ENCODE assay signal across 14 mouse cellular contexts in the genomic region with DNA sequence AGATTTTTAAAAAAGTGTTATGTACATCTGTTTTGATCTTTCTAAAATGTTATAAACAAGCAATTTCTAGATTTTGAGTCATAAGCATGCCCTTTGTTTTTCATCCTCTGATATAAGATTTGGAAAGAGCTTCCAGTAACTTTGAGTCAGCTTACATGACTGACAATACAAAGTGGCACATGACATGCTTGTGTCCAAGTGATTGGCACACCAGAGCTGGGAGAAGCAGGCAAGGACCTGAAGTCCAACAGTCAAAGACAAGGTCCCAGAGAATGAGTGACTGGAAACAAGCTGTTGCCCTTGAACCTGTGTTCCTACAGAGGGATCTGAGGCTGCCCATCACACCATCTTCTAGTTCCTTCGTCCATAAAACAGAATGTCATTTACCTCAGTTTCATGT.
DNase-seq lines count a peak whose midpoint lies in the region; ATAC-seq and TF ChIP-seq lines count a peak whose summit lies in the region.
"Had no signal": no experiment of that assay in that cellular context is flagged by ENCODE, and none has a peak within 500 bp of the region (broad histone marks: within the 10 kb centered on the region; RNA-seq: fewer than 3 reads in every experiment).

No protein-coding gene starts in this region.

- H3K9ac ChIP-seq in heart, adult 2 months (ENCODE audit: low read depth, low read length), result no peak overlapping the region
- H3K9ac ChIP-seq in heart, embryonic 11.5 days (ENCODE audit: low read depth, low read length), result no peak overlapping the region
- no peak overlapping the region for H3K9ac ChIP-seq in lung, embryonic 16.5 days (ENCODE audit: low read length)
- H3K9ac ChIP-seq: forebrain, embryonic 12.5 days; limb, embryonic 13.5 days; neural tube, embryonic 13.5 days; stomach, embryonic 15.5 days had no signal

- intact Hi-C loops in heart, adult 2 months (cut with DNase I), result loop anchor here (2.0 to 10.0 kb wide), 3 partner anchors 227 to 601 kb away; no protein-coding TSS in a partner anchor
- intact Hi-C loops in left cerebral cortex, adult 2 months (cut with DNase I), result loop anchor here (1.0 to 5.0 kb wide), 5 partner anchors 227 to 605 kb away; no protein-coding TSS in a partner anchor

- H3K4me3 ChIP-seq in heart, adult 2 months, result no peak overlapping the region
- H3K4me3 ChIP-seq in heart, embryonic 11.5 days (ENCODE audit: low read depth, low read length), result no peak overlapping the region
- H3K4me3 ChIP-seq in lung, embryonic 16.5 days (ENCODE audit: low read length), result no peak overlapping the region
- no peak overlapping the region for H3K4me3 ChIP-seq in kidney, adult 2 months (ENCODE audit: insufficient read depth, low read depth, low read length)
- H3K4me3 ChIP-seq in left cerebral cortex, adult 2 months, result no peak overlapping the region
- H3K4me3 ChIP-seq: forebrain, embryonic 12.5 days; limb, embryonic 13.5 days; neural tube, embryonic 13.5 days; stomach, embryonic 15.5 days had no signal

- H3K4me1 ChIP-seq in heart, adult 2 months (ENCODE audit: control insufficient read depth, insufficient read depth, low read length), result no peaks in the 10 kb centered on the region; the same call in 1 of the 2 replicates
- H3K4me1 ChIP-seq in heart, embryonic 11.5 days (ENCODE audit: control insufficient read depth, insufficient read depth, low read length), result 0 out of 2 replicates have a peak, but pooled peaks cover 2% of the 10 kb centered on the region
- no peaks in the 10 kb centered on the region for H3K4me1 ChIP-seq in lung, embryonic 16.5 days (replicated peaks; ENCODE audit: control insufficient read depth, insufficient read depth, low read length)
- peaks cover 13% of the 10 kb centered on the region for H3K4me1 ChIP-seq in kidney, adult 2 months (ENCODE audit: control insufficient read depth, insufficient read depth, low read length)
- H3K4me1 ChIP-seq: forebrain, embryonic 12.5 days; neural tube, embryonic 13.5 days; stomach, embryonic 15.5 days had no signal

- H3K4me2 ChIP-seq in heart, embryonic 11.5 days, result no peak overlapping the region
- no peak overlapping the region for H3K4me2 ChIP-seq in lung, embryonic 16.5 days (ENCODE audit: low read depth, low read length)
- H3K4me2 ChIP-seq: forebrain, embryonic 12.5 days; limb, embryonic 13.5 days; neural tube, embryonic 13.5 days; stomach, embryonic 15.5 days had no signal

- ATAC-seq in heart, embryonic 11.5 days (replicated peaks; ENCODE audit: insufficient number of reproducible peaks, low FRiP score, low TSS enrichment), result no peak
- ATAC-seq in lung, embryonic 16.5 days (ENCODE audit: low read depth), result 0 out of 2 replicates have a peak, but pooled peaks have one; percentile 7
- ATAC-seq: activated CD4-positive, CD25-positive, alpha-beta regulatory T cell, adult 4 months; CD4-positive, CD25-positive, alpha-beta regulatory T cell, adult 4 months had no signal

- no peaks in the 10 kb centered on the region for H3K27me3 ChIP-seq in heart, adult 2 months (ENCODE audit: control insufficient read depth, insufficient read depth, low read length)
- no peaks in the 10 kb centered on the region for H3K27me3 ChIP-seq in heart, embryonic 11.5 days (ENCODE audit: control insufficient read depth, insufficient read depth, low read length)
- no peaks in the 10 kb centered on the region for H3K27me3 ChIP-seq in lung, embryonic 16.5 days (ENCODE audit: control insufficient read depth, insufficient read depth, low read depth, low read length)
- H3K27me3 ChIP-seq in kidney, adult 2 months (replicated peaks; ENCODE audit: control insufficient read depth, insufficient read depth, low read length), result no peaks in the 10 kb centered on the region
- H3K27me3 ChIP-seq: forebrain, embryonic 12.5 days; limb, embryonic 13.5 days; neural tube, embryonic 13.5 days; stomach, embryonic 15.5 days had no signal

- peak overlapping the region; percentile 17; the same call in 1 of the 2 replicates for H3K27ac ChIP-seq in heart, adult 2 months
- H3K27ac ChIP-seq in heart, embryonic 11.5 days (ENCODE audit: low read depth, low read length), result no peak overlapping the region
- peak overlapping the region; percentile 31; the same call in 1 of the 2 replicates for H3K27ac ChIP-seq in lung, embryonic 16.5 days (ENCODE audit: low read length)
- peak overlapping the region; percentile 96 for H3K27ac ChIP-seq in kidney, adult 2 months (ENCODE audit: insufficient read depth, low read depth, low read length)
- H3K27ac ChIP-seq in left cerebral cortex, adult 2 months, result no peak overlapping the region
- H3K27ac ChIP-seq: forebrain, embryonic 12.5 days; limb, embryonic 13.5 days; neural tube, embryonic 13.5 days; stomach, embryonic 15.5 days had no signal

- no peak for TF ChIP-seq POLR2A in heart, adult 2 months (IDR thresholded peaks at IDR 0.05; ENCODE audit: insufficient read depth, low read depth, low read length)
- no peak for TF ChIP-seq POLR2A in kidney, adult 2 months (IDR thresholded peaks at IDR 0.05; ENCODE audit: low read depth, low read length)

- TF ChIP-seq EP300 in heart, adult 2 months (IDR thresholded peaks at IDR 0.05; ENCODE audit: insufficient read depth, low read depth, low read length), result no peak

- H3K36me3 ChIP-seq in heart, adult 2 months (ENCODE audit: control insufficient read depth, insufficient read depth, low read length), result no peaks in the 10 kb centered on the region; the same call in 1 of the 2 replicates
- H3K36me3 ChIP-seq in heart, embryonic 11.5 days (ENCODE audit: control insufficient read depth, insufficient read depth, low read length), result no peaks in the 10 kb centered on the region
- no peaks in the 10 kb centered on the region for H3K36me3 ChIP-seq in lung, embryonic 16.5 days (ENCODE audit: control insufficient read depth, insufficient read depth, low read length)
- no peaks in the 10 kb centered on the region for H3K36me3 ChIP-seq in kidney, adult 2 months (ENCODE audit: control insufficient read depth, insufficient read depth, low read length)
- H3K36me3 ChIP-seq: forebrain, embryonic 12.5 days; limb, embryonic 13.5 days; neural tube, embryonic 13.5 days; stomach, embryonic 15.5 days had no signal

- H3K79me2 ChIP-seq in heart, adult 2 months (replicated peaks; ENCODE audit: control insufficient read depth, insufficient read depth, low read length), result no peaks in the 10 kb centered on the region

- TF ChIP-seq CTCF in heart, adult 2 months (IDR thresholded peaks at IDR 0.05), result no peak
- no peak for TF ChIP-seq CTCF in kidney, adult 2 months (conservative IDR thresholded peaks at IDR 0.05; ENCODE audit: insufficient read depth, insufficient read length, low read depth, low read length)
- no peak for TF ChIP-seq CTCF in left cerebral cortex, adult 2 months (IDR thresholded peaks at IDR 0.05)

- WGBS in heart, adult 2 months, result 93% methylated on average over 1 of the region's 1 CpGs
- WGBS in heart, embryonic 11.5 days (ENCODE audit: insufficient replicate concordance), result 75% methylated on average over 1 of the region's 1 CpGs
- 68% methylated on average over 1 of the region's 1 CpGs for WGBS in lung, embryonic 16.5 days
- WGBS in kidney, adult 2 months, result 51% methylated on average over 1 of the region's 1 CpGs

- no peaks in the 10 kb centered on the region for H3K9me3 ChIP-seq in heart, embryonic 11.5 days (replicated peaks; ENCODE audit: control insufficient read depth, low read length)
- no peaks in the 10 kb centered on the region for H3K9me3 ChIP-seq in lung, embryonic 16.5 days (ENCODE audit: control insufficient read depth, low read length)
- H3K9me3 ChIP-seq: forebrain, embryonic 12.5 days; limb, embryonic 13.5 days; neural tube, embryonic 13.5 days; stomach, embryonic 15.5 days had no signal

- no peak for DNase-seq in heart, adult 2 months
- DNase-seq in lung, postnatal 36 days, result no peak
- DNase-seq in kidney, adult 2 months, result peak; percentile 57
- peak; percentile 37 to 44 for DNase-seq in kidney, postnatal 36 days
- DNase-seq in right cerebral cortex, adult 18-20 months, result no peak
- DNase-seq in left cerebral cortex, adult 2 months (ENCODE audit: extremely low spot score in 1 of 2, low spot score in 2 of 2), result no peak

Comparison
In these comparisons a context has a peak if more than half of its experiments do, and no peak if none do; other contexts are left out.
1. H3K27ac ChIP-seq: peak in heart, adult 2 months (single experiment), lung, embryonic 16.5 days (single experiment) and kidney, adult 2 months (single experiment); none in heart, embryonic 11.5 days (single experiment) and left cerebral cortex, adult 2 months (single experiment).
2. DNase-seq: peak in kidney, adult 2 months (single experiment) and kidney, postnatal 36 days (2 of 2); none in heart, adult 2 months (0 of 2), lung, postnatal 36 days (single experiment), right cerebral cortex, adult 18-20 months (single experiment) and left cerebral cortex, adult 2 months (0 of 2).